Mouse (Mus musculus): ENCODE results near the gene Acsl4. TPM values are rescaled to one million over a fixed set of nuclear protein-coding genes. Genes with fewer than 3 reads are reported as not detected.

Gene Acsl4
- total RNA-seq, 2 experiments from 2014 or later: 66.8 to 69.6 TPM

DNA sequence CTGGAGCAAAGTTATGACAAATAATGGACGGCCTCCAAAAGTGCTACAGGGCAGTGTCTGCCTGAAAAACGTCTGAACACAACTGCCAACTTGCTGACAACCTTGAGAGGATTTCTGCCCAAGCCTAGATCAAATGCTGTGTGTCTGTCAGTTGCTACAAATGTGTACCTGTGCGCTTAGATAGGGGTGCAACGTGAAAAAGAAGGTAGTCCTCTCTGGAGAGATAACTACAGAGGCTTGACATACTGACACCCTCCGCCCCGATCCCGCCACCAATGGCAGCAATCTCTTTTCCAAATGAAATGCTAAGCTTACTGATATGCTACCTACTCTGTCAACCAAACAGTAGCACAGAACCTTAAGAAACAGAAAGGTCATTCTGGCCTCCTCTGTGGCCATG is 31.3 kb downstream of the Acsl4 start:
- DNase-seq (ENCODE audit: low spot score in 2 of 2): no peak

DNA sequence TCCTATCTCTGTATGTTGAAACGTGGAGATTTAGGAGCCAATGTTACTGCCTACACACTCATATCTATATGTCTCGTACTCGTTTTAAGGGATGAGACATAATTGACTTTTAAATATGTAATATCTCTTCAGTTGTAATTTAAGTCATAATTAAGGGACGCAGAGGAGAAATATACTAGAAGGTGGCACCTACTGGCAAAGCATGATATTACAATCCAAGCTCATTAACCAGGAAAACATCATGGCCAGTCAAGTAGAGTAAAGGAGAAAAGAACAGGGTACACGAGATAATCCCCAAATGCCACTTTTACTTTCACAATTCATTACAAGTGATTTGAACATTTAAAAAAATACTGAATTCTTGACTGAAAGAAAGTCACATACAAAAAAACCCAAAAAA is 31.9 kb downstream of the Acsl4 start:
- DNase-seq (ENCODE audit: low spot score in 2 of 2): no peak

DNA sequence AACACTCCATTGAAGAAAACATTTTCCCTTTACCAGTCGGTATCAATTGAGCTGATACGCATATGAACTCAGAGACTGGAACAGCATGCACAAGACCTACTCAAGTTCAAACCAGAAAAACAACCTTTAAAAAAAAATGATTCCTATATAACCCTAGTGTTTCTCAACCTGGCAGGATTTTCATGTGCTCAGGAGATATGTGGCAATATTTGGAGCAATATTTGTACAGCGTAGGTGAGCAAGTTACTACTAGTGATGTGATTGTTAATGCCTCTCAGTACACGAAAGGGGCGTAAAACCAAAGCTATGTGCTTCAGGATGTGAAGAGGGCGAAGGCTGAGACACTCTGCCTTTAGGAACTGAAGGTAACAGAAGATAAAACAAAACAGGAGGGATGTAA is 54.1 kb downstream of the Acsl4 start:
- no peak for DNase-seq (ENCODE audit: low spot score in 2 of 2)

DNA sequence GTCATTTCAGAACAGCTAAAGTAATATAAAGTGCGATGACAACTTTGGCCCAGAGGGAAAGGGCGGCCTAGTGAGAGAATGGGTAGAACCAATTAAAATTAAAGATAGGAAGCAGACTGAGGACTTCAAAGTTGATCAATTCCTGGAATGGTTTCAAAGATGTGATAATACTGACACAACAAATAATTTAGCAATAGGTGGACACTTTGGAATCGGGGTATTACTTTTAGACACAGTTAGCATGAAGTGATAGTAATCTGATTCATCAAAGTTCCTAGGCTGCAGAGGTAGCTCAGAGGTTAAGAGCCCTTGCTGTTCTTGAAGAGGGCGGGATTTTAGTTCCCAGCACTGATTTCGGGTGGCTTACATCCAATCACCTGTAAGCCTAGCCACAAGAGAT is 54.8 kb downstream of the Acsl4 start:
- DNase-seq (ENCODE audit: low spot score in 2 of 2): no peak

DNA sequence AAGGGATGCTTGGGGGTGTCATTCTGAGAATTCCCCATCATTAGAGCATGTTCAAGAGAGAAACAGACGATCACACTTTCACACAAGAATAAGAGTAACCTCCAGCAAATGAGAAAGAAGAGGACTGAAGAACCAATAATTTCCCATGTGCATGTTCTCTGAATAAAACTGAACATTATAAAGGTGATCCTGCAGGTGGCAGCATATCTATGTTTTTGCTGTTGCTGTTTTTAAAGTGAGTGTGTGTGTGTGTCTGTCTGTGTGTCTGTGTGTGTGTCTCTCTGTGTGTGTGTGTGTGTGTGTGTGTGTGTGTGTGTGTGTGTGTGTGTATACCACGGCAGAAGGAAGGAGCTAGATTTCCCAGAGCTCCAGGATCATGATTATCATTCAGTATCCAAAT is 64.6 kb downstream of the Acsl4 start:
- DNase-seq (ENCODE audit: low spot score in 2 of 2): no peak

DNA sequence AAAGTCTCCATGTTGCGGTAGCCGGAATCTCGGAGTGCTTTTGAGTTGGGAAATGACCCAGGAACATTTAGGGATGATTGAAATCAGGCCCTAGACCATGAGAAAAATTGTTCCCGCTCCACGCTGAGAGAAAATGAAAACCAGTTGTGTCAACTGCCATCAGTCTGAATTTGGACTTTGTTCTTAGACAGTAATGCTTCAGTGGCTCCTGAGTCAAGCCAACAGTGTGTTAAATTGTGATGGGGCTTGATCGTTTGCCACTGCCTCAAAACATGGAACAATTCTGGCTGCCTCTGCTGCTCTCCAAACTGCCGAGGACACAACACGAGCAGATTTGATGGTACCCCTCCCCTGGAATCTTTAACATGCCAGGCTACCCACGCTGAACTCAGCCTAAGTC is 74.2 kb downstream of the Acsl4 start:
- DNase-seq (ENCODE audit: low spot score in 2 of 2): no peak

DNA sequence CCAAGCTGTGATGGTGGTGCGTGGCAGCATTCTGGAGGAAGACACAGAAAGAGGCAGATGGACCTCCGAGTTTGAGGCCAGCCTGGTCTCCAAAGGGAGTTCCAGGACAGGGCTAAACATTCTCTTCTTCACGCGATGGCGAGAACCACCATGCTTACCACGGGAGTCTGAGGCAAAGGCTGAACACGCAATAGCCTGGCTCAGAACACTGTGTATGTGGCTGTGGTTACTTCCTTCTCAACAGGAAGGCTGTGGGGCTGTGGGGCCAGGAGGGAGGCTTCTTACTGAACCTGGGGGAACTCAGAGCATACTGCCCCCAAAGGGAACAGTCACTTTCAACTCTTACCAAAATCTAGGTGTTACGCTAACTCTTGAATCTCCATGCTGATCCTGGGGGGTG is 75.1 kb downstream of the Acsl4 start:
- no peak for DNase-seq (ENCODE audit: low spot score in 2 of 2)

DNA sequence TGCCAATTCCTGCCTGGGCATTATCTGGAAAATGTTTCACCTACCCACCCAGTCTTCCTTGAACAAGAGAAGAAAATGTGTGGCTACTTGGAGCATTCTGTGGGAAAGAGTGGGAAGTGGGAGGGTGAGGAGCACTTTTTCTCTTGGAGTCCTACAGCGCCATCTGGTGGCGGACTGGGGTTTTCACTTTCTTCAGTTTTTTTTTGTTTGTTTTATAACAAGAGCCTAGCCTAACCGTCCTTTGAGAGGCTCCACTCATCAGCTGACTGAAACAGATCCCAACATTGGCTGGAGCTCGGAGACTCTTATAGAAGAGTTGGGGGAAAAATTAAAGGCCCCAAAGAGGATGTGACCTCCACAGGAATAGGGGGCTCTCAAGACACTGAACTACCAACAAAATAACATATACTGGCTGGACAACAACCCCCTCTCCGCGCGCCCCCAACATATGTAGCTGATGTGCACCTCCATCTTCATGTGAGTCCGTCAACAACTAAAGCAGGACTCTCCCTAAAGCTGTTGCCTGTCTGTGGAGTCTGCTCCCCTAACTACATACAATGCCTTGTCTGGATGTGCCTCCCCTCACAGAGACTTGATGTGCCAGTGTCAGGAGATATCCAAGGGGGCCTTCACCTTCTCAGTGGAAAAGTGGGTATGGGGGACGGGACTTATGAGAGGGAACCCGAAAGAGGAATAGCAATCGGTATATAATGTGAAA is 75.9 kb downstream of the Acsl4 start:
- DNase-seq (ENCODE audit: low spot score in 2 of 2): peak; percentile 73 to 80

DNA sequence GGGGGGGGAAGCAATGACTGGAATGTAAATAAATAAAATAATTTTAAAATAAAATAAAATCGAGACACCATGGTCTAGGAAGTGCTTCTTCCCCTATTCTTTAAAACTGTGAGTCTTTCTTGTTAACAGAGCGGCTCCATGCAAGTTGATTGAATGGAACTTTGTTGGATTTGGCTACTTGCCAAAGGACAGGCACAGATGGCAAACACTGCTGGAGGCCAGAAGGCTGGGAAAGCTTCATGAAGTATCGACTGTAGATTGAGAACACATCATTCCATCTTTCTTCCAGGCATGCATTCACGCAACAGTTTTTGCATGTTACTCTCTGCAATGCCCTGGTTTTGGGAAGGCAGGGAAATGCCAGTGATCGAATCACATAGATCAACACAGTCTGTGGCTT is 79.9 kb downstream of the Acsl4 start:
- DNase-seq (ENCODE audit: low spot score in 2 of 2): no peak

DNA sequence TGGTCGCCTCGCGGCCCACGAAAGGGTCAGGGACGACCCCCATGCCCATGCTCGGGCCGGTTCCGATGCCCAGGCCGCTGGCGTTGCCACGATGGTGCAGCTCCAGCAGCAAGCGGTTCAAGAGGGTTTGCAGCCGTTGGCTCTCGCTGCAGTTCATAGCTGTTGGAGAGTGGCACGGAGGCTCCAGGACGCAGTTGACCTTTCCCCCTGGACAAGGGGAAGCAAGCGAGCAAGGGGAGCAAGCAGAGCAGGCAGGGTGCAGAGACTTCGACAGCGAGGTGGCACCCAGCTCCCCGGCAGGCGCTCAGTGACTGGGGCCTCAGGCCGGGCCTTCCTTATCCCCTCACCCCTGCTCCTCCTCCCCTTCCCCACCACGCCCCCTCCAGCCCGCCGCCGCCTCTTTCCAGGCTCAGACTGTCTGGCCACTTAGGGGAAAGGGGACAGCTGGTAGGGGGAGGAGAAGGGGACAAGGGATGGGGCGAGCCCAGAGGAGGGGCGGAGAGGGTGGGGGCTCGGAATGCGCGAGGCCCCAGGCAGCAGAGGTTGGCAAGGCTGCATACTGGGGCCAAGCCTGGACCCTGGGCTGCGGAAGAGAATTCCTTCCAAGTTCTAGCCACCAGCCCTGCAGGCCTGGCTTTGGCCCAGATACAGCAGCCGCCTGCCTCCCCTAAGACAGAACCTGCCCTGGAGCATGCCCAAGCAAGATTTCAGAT is 84.3 kb downstream of the Acsl4 start, which contains the start of gene Kcne1l:
Gene Kcne1l (minus strand): TSS at position 426 of the 713 bp plus-strand sequence.
- no peak for DNase-seq (ENCODE audit: low spot score in 2 of 2)

DNA sequence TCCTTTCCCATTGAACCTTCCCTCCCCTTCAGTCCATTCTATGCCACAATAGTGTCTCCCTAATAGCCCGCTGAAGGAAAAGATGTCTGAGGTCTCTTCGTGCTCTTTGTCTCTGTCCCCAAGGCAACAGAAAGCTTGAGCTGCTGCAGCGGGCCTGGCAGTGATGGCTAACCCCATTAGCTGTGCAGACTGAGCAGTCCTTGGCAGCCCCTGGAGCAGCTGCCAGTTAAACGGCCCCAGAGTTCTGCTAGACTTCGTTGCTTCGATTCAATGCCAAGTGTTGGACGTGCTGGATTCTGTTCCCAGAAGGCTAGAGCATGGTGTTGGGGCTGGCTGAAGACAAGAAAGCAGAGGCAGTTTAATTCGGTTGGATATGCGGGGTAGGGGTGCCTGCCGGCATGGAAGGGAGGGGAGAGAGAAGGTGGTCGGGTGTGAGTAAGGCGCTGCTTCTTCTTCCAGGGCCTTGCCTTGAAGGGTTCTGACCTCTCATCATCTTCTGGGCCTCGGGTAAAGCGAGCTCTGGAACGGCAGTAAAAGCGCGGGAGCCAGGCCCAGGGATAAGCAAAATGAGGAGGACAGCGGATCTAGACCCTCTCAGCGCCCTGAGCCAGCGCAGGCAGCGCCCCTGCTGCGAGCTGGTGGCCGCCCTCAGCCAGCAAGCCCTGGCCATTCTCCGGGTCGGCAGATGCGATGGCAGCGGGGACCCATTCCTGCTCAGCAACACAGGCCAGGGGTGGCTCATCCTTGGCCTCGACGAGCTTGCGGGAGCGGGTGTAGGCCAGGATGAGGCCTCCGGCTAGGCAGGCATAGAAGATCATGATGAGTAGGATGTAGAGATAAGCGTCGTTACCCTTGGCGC is 85.1 kb downstream of the Acsl4 start:
- DNase-seq (ENCODE audit: low spot score in 2 of 2): peak in 1 of 2 experiments; percentile 7

DNA sequence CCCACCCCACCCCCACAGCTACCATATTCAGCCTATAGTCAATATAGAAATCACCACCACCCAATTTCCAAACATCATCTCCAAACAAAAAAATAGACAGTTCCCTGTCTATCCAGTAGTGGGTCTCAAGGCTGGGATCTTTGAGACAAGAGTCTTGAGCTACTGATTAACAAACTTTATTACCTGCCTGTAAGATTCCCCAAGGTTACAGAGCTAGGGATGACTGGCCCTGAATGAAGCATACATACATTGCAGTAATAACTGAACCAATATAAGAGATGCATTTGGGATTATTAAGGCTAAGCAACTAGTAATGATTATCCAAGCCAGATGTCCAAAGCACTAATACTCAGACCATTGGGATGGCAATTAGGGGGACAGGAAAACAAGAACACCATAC is 85.7 kb downstream of the Acsl4 start:
- DNase-seq (ENCODE audit: low spot score in 2 of 2): no peak

DNA sequence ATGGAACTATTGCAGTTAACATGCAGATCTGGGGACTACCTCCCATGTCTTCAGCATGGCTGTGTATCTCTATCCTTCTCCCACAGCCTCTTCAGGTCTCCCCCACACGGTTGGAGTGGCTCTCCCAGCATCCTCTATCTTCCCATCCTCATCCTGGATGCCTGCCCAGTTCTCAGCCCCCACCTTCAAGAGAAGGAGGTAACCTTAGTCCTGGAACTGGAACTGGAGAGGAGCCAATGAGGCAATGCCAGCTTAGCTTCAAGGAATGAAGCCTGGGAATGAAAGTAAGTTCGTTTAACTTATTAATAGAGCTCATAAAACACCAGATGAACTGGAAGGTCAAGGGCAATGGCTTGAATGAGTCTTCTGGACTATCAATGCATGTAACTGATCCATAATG is 86.9 kb downstream of the Acsl4 start:
- no peak for DNase-seq (ENCODE audit: low spot score in 2 of 2)

DNA sequence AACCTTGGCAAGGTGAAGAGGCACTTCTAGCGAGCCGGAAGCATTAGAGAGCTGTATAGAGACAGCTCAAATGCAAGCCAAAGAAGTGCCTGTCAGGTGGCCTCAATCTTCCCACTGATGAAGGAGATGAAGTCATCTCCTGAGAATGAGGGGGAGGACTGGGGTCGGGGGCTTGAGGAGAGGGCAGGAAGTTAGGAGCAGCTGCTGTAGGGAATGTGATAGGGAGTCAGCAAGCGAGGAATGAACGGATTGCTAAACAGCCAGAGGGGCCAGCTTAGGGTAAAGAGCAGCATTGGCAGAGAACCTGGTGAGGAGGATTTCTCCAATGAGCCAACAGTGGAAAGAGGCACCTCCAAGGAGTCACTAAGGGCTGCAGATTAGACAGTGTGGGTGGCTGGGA is 104.4 kb downstream of the Acsl4 start:
- DNase-seq (ENCODE audit: low spot score in 2 of 2): no peak

DNA sequence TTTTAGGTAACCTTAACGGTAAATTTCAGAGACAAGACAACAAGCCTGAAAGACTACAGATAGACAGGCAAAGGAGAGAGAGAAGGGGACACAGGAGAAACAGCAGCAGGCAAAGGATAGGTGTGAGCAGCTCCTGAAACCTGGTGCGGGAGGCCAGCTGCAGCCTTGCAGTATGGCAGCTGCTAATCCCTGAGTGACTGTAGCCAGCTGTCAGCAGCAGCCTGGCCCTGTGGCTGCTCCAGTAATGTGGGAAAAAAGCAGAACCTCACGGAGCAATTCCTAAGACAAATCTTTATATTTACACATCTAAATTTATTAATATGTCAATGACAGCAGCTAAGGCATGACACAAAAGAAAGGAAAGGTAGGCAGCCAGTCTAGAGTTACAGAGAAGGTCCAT is 113.8 kb downstream of the Acsl4 start:
- DNase-seq (ENCODE audit: low spot score in 2 of 2): no peak

DNA sequence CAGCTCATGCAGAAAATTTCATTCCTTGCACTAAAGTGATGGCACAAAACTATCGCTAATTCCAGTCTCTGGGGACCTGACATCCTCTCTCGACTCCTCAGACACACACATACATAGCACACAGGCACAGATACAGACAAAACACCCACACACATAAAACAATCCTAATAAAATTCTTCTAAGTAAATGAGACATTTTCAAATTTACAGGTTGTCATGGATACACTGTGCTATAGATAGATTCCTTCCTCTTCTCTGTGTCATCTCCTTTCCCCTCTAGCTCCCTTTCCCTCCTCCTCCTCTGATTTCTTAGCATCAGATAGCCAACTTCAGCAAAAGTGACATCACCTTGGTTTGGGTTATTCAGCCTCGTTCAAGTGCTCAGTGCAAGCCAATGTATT is 114.3 kb downstream of the Acsl4 start:
- no peak for DNase-seq (ENCODE audit: low spot score in 2 of 2)

Other genes starting within 250 kb of the Acsl4 start
- under 1 TPM; 0.42 to 0.65 TPM for gene Gucy2f, start 193.6 kb downstream of the Acsl4 start, total RNA-seq (2021)
- 10 to 100 TPM; 33.4 to 33.6 TPM for gene Nxt2, start 163.8 kb downstream of the Acsl4 start, total RNA-seq (2021)
- 1 to 10 TPM; 2.6 to 2.9 TPM for gene Kcne1l, start 84.2 kb downstream of the Acsl4 start, total RNA-seq (2021)

Measured in left cerebral cortex, adult 18-20 months (tissue).